Mouse (Mus musculus): Measurements from ENCODE around the gene Veph1. TPM values are rescaled to one million over a fixed set of nuclear protein-coding genes. Genes with fewer than 3 reads are reported as not detected.

Gene Veph1
- 1.4 and 2.7 TPM in 2 replicates for total RNA-seq (2014; rRNA removed)
- 1.0 and 2.4 TPM in 2 replicates for polyA plus RNA-seq (2015; fragmentation: Nextera tagmentation; extraction: Ambion mirVana)

- Histone ChIP-seq H3K27ac (ENCODE audit: low read depth, low read length) (no peak within 1 kb of the TSS), H3K4me1 (ENCODE audit: insufficient read depth, low read length) (peaks cover 2% of the 10 kb centered on the region; the same call in 1 of the 2 replicates), H3K9ac (replicated peaks; ENCODE audit: low read length, poor library complexity, severe bottlenecking) (no peak within 1 kb of the TSS), H3K27me3 (ENCODE audit: insufficient read depth, low read length) (no peaks in the 10 kb centered on the region), H3K9me3 (ENCODE audit: low read length) (no peaks in the 10 kb centered on the region), H3K4me3 (ENCODE audit: low read depth, low read length) (no peak within 1 kb of the TSS), H3K4me2 (ENCODE audit: low read depth, low read length, poor library complexity, severe bottlenecking) (peak within 1 kb of the TSS; percentile 13; the same call in 1 of the 2 replicates), H3K36me3 (ENCODE audit: insufficient read depth, low read length) (no peaks in the 10 kb centered on the region)
- DNase-seq (ENCODE audit: low spot score) (peak; percentile 3), ATAC-seq (ENCODE audit: low FRiP score) (no peak)
- 10% methylated on average over 11 of the region's 11 CpGs for WGBS
- TF ChIP-seq CTCF (IDR thresholded peaks at IDR 0.05), result no peak
Measured at GRCm38 (mm10) chr3:66296545-66296944, at the start of gene Veph1. Gene Veph1, minus strand, starts transcription at chr3:66296837.

- H3K9ac ChIP-seq (replicated peaks; ENCODE audit: low read length, poor library complexity, severe bottlenecking), result no peak overlapping the region
- no peaks in the 10 kb centered on the region for H3K9me3 ChIP-seq (ENCODE audit: low read length)
- ATAC-seq (ENCODE audit: low FRiP score), result no peak
- no peak for DNase-seq (ENCODE audit: low spot score)
- WGBS, result 79% methylated on average over 2 of the region's 2 CpGs
- H3K27me3 ChIP-seq (ENCODE audit: insufficient read depth, low read length), result no peaks in the 10 kb centered on the region
- no peaks in the 10 kb centered on the region for H3K36me3 ChIP-seq (ENCODE audit: insufficient read depth, low read length)
- H3K27ac ChIP-seq (ENCODE audit: low read depth, low read length), result no peak overlapping the region
- no peak overlapping the region for H3K4me3 ChIP-seq (ENCODE audit: low read depth, low read length)
- H3K4me2 ChIP-seq (ENCODE audit: low read depth, low read length, poor library complexity, severe bottlenecking), result no peak overlapping the region
- TF ChIP-seq CTCF (IDR thresholded peaks at IDR 0.05), result peak; percentile 49
- H3K4me1 ChIP-seq (ENCODE audit: insufficient read depth, low read length), result no peaks in the 10 kb centered on the region
Measured at GRCm38 (mm10) chr3:66340742-66341141, 44.1 kb upstream of the Veph1 start.

- TF ChIP-seq CTCF (IDR thresholded peaks at IDR 0.05), result no peak
- Histone ChIP-seq H3K4me2 (ENCODE audit: low read depth, low read length, poor library complexity, severe bottlenecking) (no peak overlapping the region), H3K27me3 (ENCODE audit: insufficient read depth, low read length) (no peaks in the 10 kb centered on the region), H3K4me1 (ENCODE audit: insufficient read depth, low read length) (no peaks in the 10 kb centered on the region), H3K27ac (ENCODE audit: low read depth, low read length) (no peak overlapping the region), H3K4me3 (ENCODE audit: low read depth, low read length) (no peak overlapping the region), H3K9ac (replicated peaks; ENCODE audit: low read length, poor library complexity, severe bottlenecking) (no peak overlapping the region), H3K36me3 (ENCODE audit: insufficient read depth, low read length) (no peaks in the 10 kb centered on the region), H3K9me3 (ENCODE audit: low read length) (no peaks in the 10 kb centered on the region)
- ATAC-seq (ENCODE audit: low FRiP score), result no peak
- no peak for DNase-seq (ENCODE audit: low spot score)
- 86% methylated on average over 9 of the region's 9 CpGs for WGBS
Measured at GRCm38 (mm10) chr3:66332401-66332729, 35.7 kb upstream of the Veph1 start.

- ATAC-seq (ENCODE audit: low FRiP score) (peak; percentile 68; the same call in 1 of the 2 replicates), DNase-seq (ENCODE audit: low spot score) (peak; percentile 91)
- Histone ChIP-seq H3K9ac (replicated peaks; ENCODE audit: low read length, poor library complexity, severe bottlenecking) (no peak overlapping the region), H3K36me3 (ENCODE audit: insufficient read depth, low read length) (no peaks in the 10 kb centered on the region), H3K9me3 (ENCODE audit: low read length) (no peaks in the 10 kb centered on the region), H3K4me1 (ENCODE audit: insufficient read depth, low read length) (no peaks in the 10 kb centered on the region), H3K4me3 (ENCODE audit: low read depth, low read length) (no peak overlapping the region), H3K27me3 (ENCODE audit: insufficient read depth, low read length) (no peaks in the 10 kb centered on the region), H3K27ac (ENCODE audit: low read depth, low read length) (no peak overlapping the region), H3K4me2 (ENCODE audit: low read depth, low read length, poor library complexity, severe bottlenecking) (no peak overlapping the region)
- TF ChIP-seq CTCF (IDR thresholded peaks at IDR 0.05), result peak; percentile 90
- WGBS, result 51% methylated on average over 12 of the region's 12 CpGs
Measured at GRCm38 (mm10) chr3:66331592-66332400, 35.2 kb upstream of the Veph1 start.

- Histone ChIP-seq H3K9ac (replicated peaks; ENCODE audit: low read length, poor library complexity, severe bottlenecking) (no peak overlapping the region), H3K27me3 (ENCODE audit: insufficient read depth, low read length) (no peaks in the 10 kb centered on the region), H3K4me3 (ENCODE audit: low read depth, low read length) (no peak overlapping the region), H3K4me2 (ENCODE audit: low read depth, low read length, poor library complexity, severe bottlenecking) (no peak overlapping the region), H3K4me1 (ENCODE audit: insufficient read depth, low read length) (no peaks in the 10 kb centered on the region), H3K27ac (ENCODE audit: low read depth, low read length) (no peak overlapping the region), H3K9me3 (ENCODE audit: low read length) (no peaks in the 10 kb centered on the region), H3K36me3 (ENCODE audit: insufficient read depth, low read length) (no peaks in the 10 kb centered on the region)
- TF ChIP-seq CTCF (IDR thresholded peaks at IDR 0.05), result no peak
- WGBS, result 72% methylated on average over 15 of the region's 15 CpGs
- no peak for ATAC-seq (ENCODE audit: low FRiP score)
- no peak for DNase-seq (ENCODE audit: low spot score)
Measured at GRCm38 (mm10) chr3:66330896-66331579, 34.4 kb upstream of the Veph1 start.

All from midbrain, postnatal 0 days (tissue).